Mouse (Mus musculus): ENCODE measurements around the gene Klhl40. TPM values are rescaled to one million over a fixed set of nuclear protein-coding genes. Genes with fewer than 3 reads are reported as not detected.

The Klhl40 gene
- polyA plus RNA-seq, 1 experiment from 2014 or later = 1.9 TPM

- H3K4me3 ChIP-seq (ENCODE audit: low read length) = peak within 1 kb of the TSS; percentile 83
- H3K4me1 ChIP-seq (ENCODE audit: control insufficient read depth, insufficient read depth, low read depth, low read length) = peaks cover 28% of the 10 kb centered on the region
- peak within 1 kb of the TSS; percentile 90 for H3K4me2 ChIP-seq (ENCODE audit: low read length)
- under 1% methylated on average over 59 of the region's 97 CpGs for WGBS
- no peaks in the 10 kb centered on the region for H3K27me3 ChIP-seq (replicated peaks; ENCODE audit: control insufficient read depth, insufficient read depth, low read length)
- ATAC-seq = peak; percentile 80
- peak within 1 kb of the TSS; percentile 89 for H3K9ac ChIP-seq (ENCODE audit: low read depth, low read length)
- H3K27ac ChIP-seq (ENCODE audit: low read depth, low read length) = peak within 1 kb of the TSS; percentile 90
- peaks cover 31% of the 10 kb centered on the region for H3K36me3 ChIP-seq (ENCODE audit: control insufficient read depth, insufficient read depth, low read length)
- H3K9me3 ChIP-seq (ENCODE audit: control insufficient read depth, low read length) = no peaks in the 10 kb centered on the region
These were observed 18.0 kb upstream of the Klhl40 start, which contains the start of gene Zfp651 for GRCm38 (mm10) chr9:121759091-121760081. Zfp651 (plus strand) TSS chr9:121759330.

- H3K9me3 ChIP-seq (ENCODE audit: control insufficient read depth, low read length) = no peaks in the 10 kb centered on the region
- H3K4me1 ChIP-seq (ENCODE audit: control insufficient read depth, insufficient read depth, low read depth, low read length) = peaks cover 30% of the 10 kb centered on the region
- peak overlapping the region; percentile 90 for H3K27ac ChIP-seq (ENCODE audit: low read depth, low read length)
- 1% methylated on average over 34 of the region's 43 CpGs for WGBS
- peak overlapping the region; percentile 90 for H3K4me2 ChIP-seq (ENCODE audit: low read length)
- peak overlapping the region; percentile 89 for H3K9ac ChIP-seq (ENCODE audit: low read depth, low read length)
- no peaks in the 10 kb centered on the region for H3K27me3 ChIP-seq (replicated peaks; ENCODE audit: control insufficient read depth, insufficient read depth, low read length)
- peaks cover 36% of the 10 kb centered on the region for H3K36me3 ChIP-seq (ENCODE audit: control insufficient read depth, insufficient read depth, low read length)
- peak; percentile 32 for ATAC-seq
- peak overlapping the region; percentile 83 for H3K4me3 ChIP-seq (ENCODE audit: low read length)
These were observed 16.9 kb upstream of the Klhl40 start for GRCm38 (mm10) chr9:121760271-121761090.

DNA sequence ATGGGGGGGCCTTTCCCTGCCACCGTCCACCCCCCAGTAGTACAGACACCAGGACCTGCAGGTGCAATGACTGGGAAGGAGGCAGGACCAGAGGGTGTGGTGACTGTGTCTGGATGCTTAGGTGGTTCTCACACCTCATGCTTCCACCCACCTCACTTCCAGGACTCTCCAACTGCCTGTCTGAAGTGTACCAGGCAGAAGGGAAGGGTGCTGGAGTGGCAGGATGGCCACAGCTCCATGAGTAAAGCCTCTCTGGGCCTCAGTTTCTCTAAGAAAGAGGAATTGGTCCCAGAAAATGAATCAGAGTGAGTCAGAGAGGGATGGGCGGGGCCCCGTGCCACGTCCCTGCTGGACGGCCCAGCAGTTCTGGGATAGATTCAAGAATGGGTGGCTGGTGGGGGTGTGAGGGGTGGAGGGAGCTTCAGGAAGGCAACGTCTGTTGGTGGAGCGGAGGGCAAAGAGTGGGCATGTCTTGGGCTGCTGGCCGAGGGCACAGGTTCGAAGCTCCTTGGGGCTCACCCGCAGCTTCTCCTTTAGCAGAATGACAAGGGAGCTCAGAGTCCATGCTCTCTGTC, 16.2 kb upstream of the Klhl40 start:
- H3K27me3 ChIP-seq (replicated peaks; ENCODE audit: control insufficient read depth, insufficient read depth, low read length) = no peaks in the 10 kb centered on the region
- 62% methylated on average over 10 of the region's 10 CpGs for WGBS
- peak overlapping the region; percentile 89 for H3K9ac ChIP-seq (ENCODE audit: low read depth, low read length)
- H3K36me3 ChIP-seq (ENCODE audit: control insufficient read depth, insufficient read depth, low read length) = peaks cover 35% of the 10 kb centered on the region
- ATAC-seq = no peak
- H3K27ac ChIP-seq (ENCODE audit: low read depth, low read length) = peak overlapping the region; percentile 90
- peaks cover 30% of the 10 kb centered on the region for H3K4me1 ChIP-seq (ENCODE audit: control insufficient read depth, insufficient read depth, low read depth, low read length)
- no peaks in the 10 kb centered on the region for H3K9me3 ChIP-seq (ENCODE audit: control insufficient read depth, low read length)
- peak overlapping the region; percentile 83 for H3K4me3 ChIP-seq (ENCODE audit: low read length)
- H3K4me2 ChIP-seq (ENCODE audit: low read length) = peak overlapping the region; percentile 90

- peak overlapping the region; percentile 8; the same call in 1 of the 2 replicates for H3K9ac ChIP-seq (ENCODE audit: low read depth, low read length)
- WGBS = 61% methylated on average over 8 of the region's 8 CpGs
- no peaks in the 10 kb centered on the region for H3K9me3 ChIP-seq (ENCODE audit: control insufficient read depth, low read length)
- H3K4me2 ChIP-seq (ENCODE audit: low read length) = no peak overlapping the region
- peaks cover 30% of the 10 kb centered on the region for H3K4me1 ChIP-seq (ENCODE audit: control insufficient read depth, insufficient read depth, low read depth, low read length)
- no peaks in the 10 kb centered on the region for H3K27me3 ChIP-seq (replicated peaks; ENCODE audit: control insufficient read depth, insufficient read depth, low read length)
- H3K4me3 ChIP-seq (ENCODE audit: low read length) = no peak overlapping the region
- ATAC-seq = no peak
- no peak overlapping the region for H3K27ac ChIP-seq (ENCODE audit: low read depth, low read length)
- H3K36me3 ChIP-seq (ENCODE audit: control insufficient read depth, insufficient read depth, low read length) = peaks cover 32% of the 10 kb centered on the region
These were observed 15.6 kb upstream of the Klhl40 start for GRCm38 (mm10) chr9:121761787-121762186.

DNA sequence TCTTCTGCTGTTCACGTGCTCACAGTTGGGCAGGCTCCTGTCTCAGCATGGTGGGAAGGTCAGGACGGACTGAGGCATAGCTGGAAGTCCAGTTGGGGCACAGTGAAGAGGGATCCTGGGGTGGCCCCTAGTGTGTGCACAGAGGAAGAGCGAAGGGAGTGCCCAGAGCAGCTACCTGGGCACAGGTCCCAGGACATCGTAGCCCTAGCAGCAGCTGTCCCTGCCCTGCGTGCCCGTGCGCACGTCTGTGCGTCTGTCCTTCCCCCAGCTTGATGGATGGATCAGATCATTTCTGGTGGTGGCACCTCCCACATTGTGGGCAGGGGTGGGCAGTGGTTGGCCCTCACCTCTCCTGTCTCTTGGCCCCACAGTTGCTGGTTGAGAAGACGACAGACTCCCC, 15.2 kb upstream of the Klhl40 start:
- no peak overlapping the region for H3K4me3 ChIP-seq (ENCODE audit: low read length)
- no peak for ATAC-seq
- H3K27ac ChIP-seq (ENCODE audit: low read depth, low read length) = no peak overlapping the region
- H3K9ac ChIP-seq (ENCODE audit: low read depth, low read length) = no peak overlapping the region
- peaks cover 32% of the 10 kb centered on the region for H3K36me3 ChIP-seq (ENCODE audit: control insufficient read depth, insufficient read depth, low read length)
- peaks cover 30% of the 10 kb centered on the region for H3K4me1 ChIP-seq (ENCODE audit: control insufficient read depth, insufficient read depth, low read depth, low read length)
- H3K9me3 ChIP-seq (ENCODE audit: control insufficient read depth, low read length) = no peaks in the 10 kb centered on the region
- 84% methylated on average over 10 of the region's 10 CpGs for WGBS
- no peak overlapping the region for H3K4me2 ChIP-seq (ENCODE audit: low read length)
- no peaks in the 10 kb centered on the region for H3K27me3 ChIP-seq (replicated peaks; ENCODE audit: control insufficient read depth, insufficient read depth, low read length)

DNA sequence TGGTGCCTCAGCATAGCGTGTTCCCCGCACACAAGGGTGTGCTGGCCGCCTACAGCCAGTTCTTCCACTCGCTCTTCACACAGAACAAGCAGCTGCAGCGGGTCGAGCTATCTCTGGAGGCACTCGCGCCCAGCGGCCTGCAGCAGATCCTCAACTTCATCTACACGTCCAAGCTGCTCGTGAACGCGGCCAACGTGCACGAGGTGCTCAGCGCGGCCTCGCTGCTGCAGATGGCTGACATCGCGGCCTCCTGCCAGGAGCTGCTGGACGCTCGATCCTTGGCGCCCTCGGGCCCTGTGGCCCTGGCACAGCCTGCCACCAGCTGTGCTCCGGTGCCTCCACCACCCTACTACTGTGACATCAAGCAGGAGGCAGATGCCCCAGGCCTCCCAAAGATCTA, 14.6 kb upstream of the Klhl40 start:
- Histone ChIP-seq H3K36me3 (ENCODE audit: control insufficient read depth, insufficient read depth, low read length) (peaks cover 37% of the 10 kb centered on the region), H3K4me2 (ENCODE audit: low read length) (no peak overlapping the region), H3K4me1 (ENCODE audit: control insufficient read depth, insufficient read depth, low read depth, low read length) (peaks cover 29% of the 10 kb centered on the region), H3K9me3 (ENCODE audit: control insufficient read depth, low read length) (no peaks in the 10 kb centered on the region), H3K27me3 (replicated peaks; ENCODE audit: control insufficient read depth, insufficient read depth, low read length) (no peaks in the 10 kb centered on the region), H3K27ac (ENCODE audit: low read depth, low read length) (no peak overlapping the region), H3K9ac (ENCODE audit: low read depth, low read length) (no peak overlapping the region), H3K4me3 (ENCODE audit: low read length) (no peak overlapping the region)
- no peak for ATAC-seq
- WGBS = 79% methylated on average over 25 of the region's 25 CpGs

DNA sequence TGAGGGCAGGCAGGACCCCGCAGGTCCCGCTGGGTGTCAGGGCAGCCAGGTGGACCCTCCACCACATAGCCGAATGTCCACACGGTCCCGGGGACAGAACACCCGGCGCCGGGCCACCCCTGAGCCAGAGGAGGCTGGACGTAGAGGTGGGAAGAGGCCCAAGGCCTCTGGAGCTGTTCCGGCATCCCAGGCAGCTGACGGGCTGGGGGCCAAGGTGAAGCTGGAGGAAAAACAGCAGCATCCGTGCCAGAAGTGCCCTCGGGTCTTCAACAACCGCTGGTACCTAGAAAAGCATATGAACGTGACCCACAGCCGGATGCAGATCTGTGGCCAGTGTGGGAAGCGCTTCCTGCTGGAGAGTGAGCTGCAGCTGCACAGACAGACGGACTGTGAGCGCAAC, 13.7 kb upstream of the Klhl40 start:
- ATAC-seq = no peak
- H3K4me2 ChIP-seq (ENCODE audit: low read length) = no peak overlapping the region
- no peak overlapping the region for H3K9ac ChIP-seq (ENCODE audit: low read depth, low read length)
- WGBS = 89% methylated on average over 19 of the region's 19 CpGs
- H3K27ac ChIP-seq (ENCODE audit: low read depth, low read length) = no peak overlapping the region
- peaks cover 45% of the 10 kb centered on the region for H3K36me3 ChIP-seq (ENCODE audit: control insufficient read depth, insufficient read depth, low read length)
- H3K4me1 ChIP-seq (ENCODE audit: control insufficient read depth, insufficient read depth, low read depth, low read length) = peaks cover 20% of the 10 kb centered on the region
- no peaks in the 10 kb centered on the region for H3K27me3 ChIP-seq (replicated peaks; ENCODE audit: control insufficient read depth, insufficient read depth, low read length)
- no peak overlapping the region for H3K4me3 ChIP-seq (ENCODE audit: low read length)
- H3K9me3 ChIP-seq (ENCODE audit: control insufficient read depth, low read length) = no peaks in the 10 kb centered on the region

DNA sequence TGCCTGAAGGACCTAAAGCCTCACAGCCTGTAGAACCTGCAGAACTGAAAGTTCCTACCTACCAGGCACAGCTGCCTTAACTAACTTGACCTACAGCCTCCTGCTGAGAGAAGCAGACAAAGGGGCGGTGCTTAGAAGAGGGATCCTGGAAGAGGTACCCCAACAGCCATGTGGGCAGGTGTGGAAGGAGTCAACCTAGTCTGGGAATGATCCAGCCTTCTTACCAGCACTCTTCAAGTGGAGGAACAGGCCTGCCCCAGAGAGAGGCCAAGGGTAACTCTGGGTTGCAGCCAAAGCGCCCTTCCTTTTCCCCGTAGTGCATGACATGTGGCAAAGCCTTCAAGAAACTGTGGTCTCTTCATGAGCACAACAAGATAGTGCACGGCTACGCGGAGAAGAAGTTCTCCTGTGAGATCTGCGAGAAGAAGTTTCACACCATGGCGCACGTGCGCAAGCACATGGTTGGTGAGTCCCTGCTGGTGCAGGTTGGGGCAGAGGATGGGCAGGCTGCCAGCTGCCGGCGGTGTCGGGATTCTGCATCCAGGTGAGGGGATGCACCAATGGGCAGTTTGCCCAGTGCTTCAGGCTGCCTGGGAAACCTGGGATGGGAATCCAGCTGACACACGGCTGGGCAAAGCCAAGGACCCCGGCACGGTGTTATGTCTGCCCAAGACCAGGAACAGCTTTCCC, 12.1 kb upstream of the Klhl40 start:
- peaks cover 18% of the 10 kb centered on the region for H3K4me1 ChIP-seq (ENCODE audit: control insufficient read depth, insufficient read depth, low read depth, low read length)
- no peak overlapping the region for H3K4me2 ChIP-seq (ENCODE audit: low read length)
- H3K4me3 ChIP-seq (ENCODE audit: low read length) = no peak overlapping the region
- H3K9ac ChIP-seq (ENCODE audit: low read depth, low read length) = no peak overlapping the region
- peaks cover 46% of the 10 kb centered on the region for H3K36me3 ChIP-seq (ENCODE audit: control insufficient read depth, insufficient read depth, low read length)
- H3K27me3 ChIP-seq (replicated peaks; ENCODE audit: control insufficient read depth, insufficient read depth, low read length) = no peaks in the 10 kb centered on the region
- H3K27ac ChIP-seq (ENCODE audit: low read depth, low read length) = no peak overlapping the region
- H3K9me3 ChIP-seq (ENCODE audit: control insufficient read depth, low read length) = no peaks in the 10 kb centered on the region
- 79% methylated on average over 16 of the region's 16 CpGs for WGBS
- ATAC-seq = no peak
